Mouse (Mus musculus) small intestine, adult 2 months (tissue): ENCODE measurements around the gene Klb. TPM values are rescaled to one million over a fixed set of nuclear protein-coding genes. Genes with fewer than 3 reads are reported as not detected.
A peak's percentile ranks its signal among the peaks of the same experiment; 100 is the strongest.

ENCODE experiments used
- H3K27ac ChIP-seq: fragments of 200-500 bp; 2 replicates; pipeline ENCODE4 v1.5.1; 2012; ENCODE audit warnings: low read depth, low read length, control low read depth, inconsistent platforms; ENCODE audit not compliant: insufficient read depth
- H3K27me3 ChIP-seq: fragments of 200-500 bp; 2 replicates; pipeline ENCODE4 v1.6.1; 2012; ENCODE audit warnings: mild to moderate bottlenecking, moderate library complexity, low read length, inconsistent platforms; ENCODE audit not compliant: control insufficient read depth, insufficient read depth
- H3K36me3 ChIP-seq: fragments of 200-500 bp; 2 replicates; pipeline ENCODE4 v1.6.1; 2012; ENCODE audit warnings: mild to moderate bottlenecking, low read length, control low read depth, inconsistent platforms; ENCODE audit not compliant: control insufficient read depth, insufficient read depth
- H3K4me1 ChIP-seq: fragments of 200-500 bp; 2 replicates; pipeline ENCODE4 v1.6.1; 2012; ENCODE audit warnings: low read length, inconsistent platforms, mixed read lengths; ENCODE audit not compliant: control insufficient read depth, insufficient read depth, insufficient read length
- H3K4me3 ChIP-seq: fragments of 200-500 bp; 2 replicates; pipeline ENCODE4 v1.5.1; 2012; ENCODE audit warnings: low read depth, mild to moderate bottlenecking, control low read depth, inconsistent platforms, low read length, moderate library complexity
- CTCF ChIP-seq: fragments of 200-500 bp; IDR thresholded peaks from 2 replicates; pipeline ENCODE4 v1.5.1; 2012; ENCODE audit warnings: low read depth, mild to moderate bottlenecking, control low read depth, inconsistent platforms, low read length, moderate library complexity, mixed read lengths; ENCODE audit not compliant: insufficient replicate concordance, insufficient read length; ENCODE audit errors: extremely low read depth
- POLR2A ChIP-seq: fragments of 200-500 bp; IDR thresholded peaks from 2 replicates; pipeline ENCODE4 v1.6.1; 2012; ENCODE audit warnings: low read depth, mild to moderate bottlenecking, control low read depth, inconsistent platforms, low read length, moderate library complexity
- whole genome bisulfite sequencing: fragments of 180-500 bp; shearing (Covaris S2); methylation state at CpG from one replicate; pipeline ENCODE4 v1.1.7; 2018; 5-methylcytosine and 5-hydroxymethylcytosine counted together
- polyA plus RNA-seq: library from polyadenylated mRNA; depleted of rRNA; stranded (reverse); fragments of >200 nt; gene quantifications from 2 replicates; pipeline ENCODE4 v1.2.3, GENCODE M21; 2012

Klb gene
- polyA plus RNA-seq, 1 experiment = 0.22 TPM

DNA sequence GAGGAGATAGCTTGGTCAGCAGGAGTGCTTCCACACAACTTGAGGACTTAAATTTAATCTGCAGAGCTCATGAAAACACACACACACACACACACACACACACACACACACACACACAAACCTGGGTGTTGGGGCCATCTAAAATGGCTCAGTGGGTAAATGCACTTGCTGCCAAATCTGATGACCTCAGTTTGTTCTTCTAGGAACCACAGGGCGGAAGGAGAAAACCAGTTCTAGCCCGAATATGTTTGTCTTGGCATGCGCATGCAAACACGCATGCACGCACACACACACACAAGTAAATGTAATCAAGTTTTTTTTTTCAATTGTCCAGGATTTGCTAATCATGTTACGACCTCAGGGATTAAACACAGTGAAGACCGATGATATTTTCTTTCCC lies 23.4 kb downstream of the Klb start:
- Histone ChIP-seq H3K27ac (no peak overlapping the region), H3K4me3 (no peak overlapping the region), H3K27me3 (no peaks in the 10 kb centered on the region), H3K36me3 (no peaks in the 10 kb centered on the region), H3K4me1 (no peaks in the 10 kb centered on the region)
- no peak for TF ChIP-seq CTCF
- TF ChIP-seq POLR2A = no peak
- 87% methylated on average over 7 of the region's 7 CpGs for WGBS

GRCm38 (mm10) chr5:65374746-65375145 lies 26.6 kb downstream of the Klb start:
- 86% methylated on average over 7 of the region's 7 CpGs for WGBS
- H3K4me3 ChIP-seq = no peak overlapping the region

DNA sequence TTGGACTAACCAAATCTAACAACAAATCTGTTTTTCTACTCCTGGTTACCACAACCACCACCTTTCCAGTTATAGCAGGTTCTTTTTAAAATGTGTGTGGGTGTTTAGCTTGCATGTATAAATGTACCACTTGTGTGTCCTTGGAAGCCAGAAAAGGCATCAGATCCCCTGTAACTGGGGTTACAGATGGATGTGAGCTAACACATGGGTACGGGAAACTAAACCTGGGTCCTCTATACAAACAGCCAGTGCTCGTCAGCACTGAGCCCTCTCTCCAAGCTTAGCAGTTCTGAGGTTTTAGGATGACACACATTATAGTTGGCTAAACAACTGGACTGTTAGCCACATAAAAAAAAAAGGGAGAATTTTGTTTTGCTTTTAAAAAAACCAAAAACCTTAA lies 37.6 kb downstream of the Klb start:
- no peak overlapping the region for H3K27ac ChIP-seq
- H3K4me3 ChIP-seq = no peak overlapping the region
- TF ChIP-seq CTCF (no peak), POLR2A (no peak)
- H3K27me3 ChIP-seq = no peaks in the 10 kb centered on the region
- H3K36me3 ChIP-seq = peaks cover 22% of the 10 kb centered on the region
- WGBS = 80% methylated on average over 2 of the region's 2 CpGs
- H3K4me1 ChIP-seq = peaks cover 4% of the 10 kb centered on the region; the same call in 1 of the 2 replicates

More at GRCm38 (mm10) chr5:65374746-65375145, 26.6 kb downstream of the Klb start:
- Histone ChIP-seq H3K36me3 (no peaks in the 10 kb centered on the region), H3K27me3 (no peaks in the 10 kb centered on the region), H3K27ac (no peak overlapping the region), H3K4me1 (no peaks in the 10 kb centered on the region)
- no peak for TF ChIP-seq POLR2A

- no peak overlapping the region for H3K4me3 ChIP-seq
- no peak overlapping the region for H3K27ac ChIP-seq
- H3K4me1 ChIP-seq = peaks cover 4% of the 10 kb centered on the region; the same call in 1 of the 2 replicates
- TF ChIP-seq POLR2A = no peak
- TF ChIP-seq CTCF = no peak
- 72% methylated on average over 6 of the region's 6 CpGs for WGBS
- peaks cover 22% of the 10 kb centered on the region for H3K36me3 ChIP-seq
- H3K27me3 ChIP-seq = no peaks in the 10 kb centered on the region
Observed at GRCm38 (mm10) chr5:65387008-65387867, 39.1 kb downstream of the Klb start.

DNA sequence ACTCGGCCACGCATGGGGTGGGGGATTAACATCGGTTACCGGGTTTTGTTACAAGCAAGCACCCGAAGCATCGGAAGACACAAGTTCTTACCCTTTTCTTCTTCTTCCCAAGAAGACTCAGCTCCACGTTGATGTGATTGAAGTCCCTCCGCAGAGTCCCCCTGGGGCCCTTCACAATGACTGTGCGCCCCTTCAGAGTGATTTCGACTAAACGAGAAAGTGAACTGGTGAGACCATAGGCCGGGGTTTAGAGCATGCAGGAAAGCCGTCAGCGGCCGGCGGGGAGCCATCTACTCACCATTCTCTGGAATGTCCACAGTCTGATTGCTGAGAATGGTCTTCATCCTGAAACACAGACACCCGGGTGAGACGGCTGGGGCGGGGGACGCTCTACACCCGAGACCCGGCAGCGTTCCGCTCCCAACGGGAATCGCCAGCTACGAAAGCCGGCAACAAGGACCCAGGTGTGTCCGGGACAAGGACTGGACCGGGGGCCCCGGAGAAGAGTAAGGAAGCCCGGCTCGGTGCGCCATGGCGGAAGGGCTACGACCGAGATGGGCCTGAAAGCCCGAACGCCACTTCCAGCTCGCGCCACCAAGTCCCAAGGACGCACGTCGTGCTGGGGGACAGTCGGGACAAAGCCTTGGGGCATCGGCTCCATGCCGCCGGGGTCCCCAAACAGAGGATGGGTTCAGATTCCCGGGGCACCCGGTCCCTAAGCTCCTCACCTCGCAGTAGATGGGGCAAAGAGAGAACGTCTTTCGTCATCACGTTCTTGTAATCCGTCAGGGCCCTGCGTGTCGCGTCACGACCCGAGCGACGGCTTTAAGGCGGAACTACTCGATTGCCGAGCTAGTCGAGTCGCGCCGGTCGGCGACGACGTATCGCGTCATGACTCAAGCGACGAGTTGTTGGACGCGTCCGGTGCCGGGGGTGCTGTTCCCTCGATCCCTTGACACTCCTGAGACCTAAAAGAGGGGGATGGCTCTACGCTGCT lies 42.8 kb downstream of the Klb start, which contains the start of the genes Rpl9 and Lias:
Gene Rpl9, minus strand, starts transcription at position 797 of the 997 bp plus-strand sequence.
Gene Lias, plus strand, starts transcription at position 850 of the 997 bp plus-strand sequence.
- Histone ChIP-seq H3K4me3 (peak within 1 kb of the TSS; percentile 76), H3K27ac (peak within 1 kb of the TSS; percentile 51), H3K4me1 (peaks cover 4% of the 10 kb centered on the region; the same call in 1 of the 2 replicates), H3K36me3 (peaks cover 30% of the 10 kb centered on the region), H3K27me3 (no peaks in the 10 kb centered on the region)
- WGBS = under 1% methylated on average over 83 of the region's 83 CpGs
- peak; percentile 90 for TF ChIP-seq POLR2A
- TF ChIP-seq CTCF = no peak

- Histone ChIP-seq H3K4me1 (peaks cover 4% of the 10 kb centered on the region; the same call in 1 of the 2 replicates), H3K27ac (0 out of 2 replicates have a peak overlapping the region, but pooled peaks have one; percentile 21), H3K27me3 (no peaks in the 10 kb centered on the region), H3K4me3 (peak overlapping the region; percentile 76), H3K36me3 (peaks cover 33% of the 10 kb centered on the region)
- 2% methylated on average over 12 of the region's 12 CpGs for WGBS
- no peak for TF ChIP-seq POLR2A
- TF ChIP-seq CTCF = no peak
Observed at GRCm38 (mm10) chr5:65391753-65392152, 43.6 kb downstream of the Klb start.

- WGBS = 91% methylated on average over 7 of the region's 7 CpGs
Observed at GRCm38 (mm10) chr5:65394425-65394824, 46.3 kb downstream of the Klb start.

More at GRCm38 (mm10) chr5:65394425-65394824, 46.3 kb downstream of the Klb start:
- TF ChIP-seq CTCF (no peak), POLR2A (no peak)
- Histone ChIP-seq H3K4me3 (no peak overlapping the region), H3K27me3 (no peaks in the 10 kb centered on the region), H3K4me1 (peaks cover 4% of the 10 kb centered on the region; the same call in 1 of the 2 replicates), H3K36me3 (peaks cover 25% of the 10 kb centered on the region), H3K27ac (no peak overlapping the region)
